Mouse (Mus musculus): ENCODE results near the gene Aff4. TPM values are rescaled to one million over a fixed set of nuclear protein-coding genes. Genes with fewer than 3 reads are reported as not detected.

The Aff4 gene
- polyA plus RNA-seq, 3 experiments from 2014 or later, result 11.3 to 18.2 (median 14.1) TPM

DNA sequence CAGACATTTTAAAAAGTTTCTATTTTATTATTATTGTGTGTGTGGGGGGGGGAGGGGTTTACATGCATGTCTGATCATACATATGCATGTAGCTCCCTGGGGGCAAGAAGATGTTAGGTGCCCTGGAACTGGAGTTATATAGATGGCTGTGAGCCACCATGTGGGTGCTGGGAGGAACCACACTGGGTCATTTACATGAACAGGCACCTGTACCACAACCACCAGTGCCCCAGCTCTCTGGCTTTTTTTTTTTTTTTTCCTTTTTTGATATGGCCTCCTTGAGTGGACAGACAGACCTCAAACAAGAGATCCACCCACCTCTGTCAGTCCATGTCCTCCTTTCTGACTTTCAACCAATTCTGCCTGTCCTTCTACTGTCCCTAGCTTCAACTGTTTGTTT, 78.5 kb downstream of the Aff4 start:
- ATAC-seq, result no peak

DNA sequence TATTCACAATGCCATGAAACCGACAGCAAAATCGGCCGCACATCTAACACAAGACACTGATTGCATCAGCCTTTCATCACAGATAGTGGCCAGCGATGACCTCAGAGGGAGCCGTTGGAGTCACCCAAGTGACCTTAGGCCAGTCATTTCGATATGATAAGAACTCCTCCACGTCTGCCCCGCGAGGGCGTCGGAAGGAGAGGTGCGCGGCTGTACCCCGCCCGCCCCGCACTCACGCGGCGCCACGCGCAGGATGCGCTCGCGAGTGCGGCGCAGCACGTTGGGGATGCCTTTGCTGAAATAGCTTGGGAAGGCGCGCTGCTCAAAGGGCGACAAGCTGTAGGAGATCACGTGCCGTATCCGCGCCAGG, 79.7 kb downstream of the Aff4 start:
- ATAC-seq, result peak; percentile 28

DNA sequence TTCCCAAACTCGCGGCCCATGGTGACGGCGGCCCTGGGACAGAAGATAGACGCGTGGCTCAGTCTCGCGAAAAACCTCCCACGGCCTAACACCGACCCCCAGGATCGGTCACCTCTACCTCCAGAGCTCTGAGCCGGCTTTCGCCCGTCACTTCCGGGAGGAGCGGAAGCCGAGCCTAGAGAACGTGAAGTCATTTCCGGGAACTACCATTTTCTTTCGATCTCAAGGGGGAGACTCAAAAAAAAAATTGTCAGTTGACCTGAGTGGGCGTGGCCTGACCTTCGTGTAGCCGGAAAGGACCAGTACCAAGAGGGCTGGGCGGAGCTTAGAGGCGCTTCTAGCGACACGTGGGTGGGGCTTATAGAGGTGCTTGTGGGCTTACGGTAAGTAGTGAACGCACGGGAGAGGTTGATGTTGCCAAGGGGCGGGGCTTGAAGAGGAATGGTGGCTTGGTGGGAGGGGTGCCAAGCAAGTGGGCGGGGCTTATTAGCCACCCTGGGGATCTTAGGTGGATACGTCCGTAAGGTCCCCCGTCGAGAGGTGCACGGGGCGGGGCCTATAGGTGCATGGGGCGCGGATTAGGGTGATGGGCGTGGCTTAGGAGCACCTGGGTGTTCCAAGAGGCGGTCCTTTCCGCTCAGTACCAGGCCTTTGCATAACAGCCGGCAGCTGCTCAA, 80.2 kb downstream of the Aff4 start, which contains the start of the genes Uqcrq and Gdf9:
TSS of gene Uqcrq (minus strand) at position 162 of the 677 bp plus-strand sequence.
TSS of gene Gdf9 (plus strand) at position 354 of the 677 bp plus-strand sequence.
- peak; percentile 94 for ATAC-seq

DNA sequence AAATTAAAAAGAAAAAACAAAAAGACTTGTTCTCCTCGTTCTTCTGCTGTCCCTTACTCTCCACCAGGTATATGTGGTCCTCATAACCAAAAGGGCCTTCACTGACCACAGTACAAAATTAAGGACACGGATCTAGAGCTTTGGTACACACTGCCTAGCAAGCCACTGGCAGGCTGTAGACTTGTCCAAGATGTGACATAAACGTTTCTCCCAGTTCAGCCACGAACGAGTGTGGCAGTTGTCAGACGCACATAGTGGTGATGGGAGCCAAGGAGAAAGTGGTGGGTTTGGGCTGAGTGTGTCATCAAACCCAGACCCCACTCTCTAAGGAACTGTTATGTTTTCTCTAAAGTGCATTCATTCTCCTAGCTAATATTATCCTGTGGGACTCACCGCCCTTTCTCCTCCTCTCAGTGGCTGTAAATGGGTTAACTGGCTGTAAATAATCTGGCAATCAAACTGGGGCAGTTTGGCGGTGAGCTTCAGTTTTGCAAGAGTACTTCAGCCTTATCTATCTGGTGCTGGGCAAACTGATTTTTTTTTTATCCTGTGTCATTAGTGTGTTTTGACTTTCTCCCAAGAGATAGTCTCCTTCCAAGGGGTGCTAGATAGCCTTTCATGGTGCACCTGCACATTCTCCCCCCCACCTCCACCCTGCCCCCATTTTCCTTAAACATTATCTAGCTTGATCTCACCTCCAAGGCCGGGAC, 80.9 kb downstream of the Aff4 start:
- ATAC-seq, result no peak

DNA sequence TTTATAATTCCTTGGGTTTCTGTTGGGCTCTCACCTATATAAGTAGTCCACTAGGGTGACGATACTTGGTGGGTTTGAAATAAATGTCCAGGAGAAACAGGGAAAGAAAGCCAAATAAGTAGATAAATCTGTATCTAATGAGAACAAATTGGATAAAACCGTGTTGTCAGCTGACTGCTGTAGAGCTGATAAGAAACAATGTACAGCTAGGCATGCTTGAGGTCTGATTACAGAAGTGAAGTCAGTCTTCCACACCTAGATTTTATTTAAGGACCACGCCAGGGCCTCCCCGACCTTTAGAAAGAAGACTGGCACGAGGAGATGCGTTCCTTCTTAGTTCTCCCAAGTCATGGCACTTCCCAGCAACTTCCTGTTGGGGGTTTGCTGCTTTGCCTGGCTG, 82.4 kb downstream of the Aff4 start:
- no peak for ATAC-seq

DNA sequence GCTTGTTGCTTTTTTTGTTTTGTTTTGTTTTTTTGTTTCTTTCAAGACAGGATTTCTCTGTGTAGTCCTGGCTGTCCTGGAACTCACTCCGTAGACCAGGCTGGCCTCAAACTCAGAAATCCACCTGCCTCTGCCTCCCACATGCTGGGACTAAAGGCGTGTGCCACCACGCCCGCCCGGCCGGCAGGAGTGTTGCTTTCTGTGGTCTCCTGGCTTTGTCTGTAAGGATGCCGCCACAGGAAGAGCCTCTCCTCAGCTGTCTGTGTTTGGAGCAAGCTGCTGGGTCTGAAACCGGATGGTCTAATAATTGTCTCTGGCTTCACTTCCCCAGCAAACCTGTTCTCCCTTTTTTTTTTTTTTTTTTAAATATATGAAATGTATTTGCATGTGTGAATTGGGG, 84.9 kb downstream of the Aff4 start:
- ATAC-seq, result no peak

DNA sequence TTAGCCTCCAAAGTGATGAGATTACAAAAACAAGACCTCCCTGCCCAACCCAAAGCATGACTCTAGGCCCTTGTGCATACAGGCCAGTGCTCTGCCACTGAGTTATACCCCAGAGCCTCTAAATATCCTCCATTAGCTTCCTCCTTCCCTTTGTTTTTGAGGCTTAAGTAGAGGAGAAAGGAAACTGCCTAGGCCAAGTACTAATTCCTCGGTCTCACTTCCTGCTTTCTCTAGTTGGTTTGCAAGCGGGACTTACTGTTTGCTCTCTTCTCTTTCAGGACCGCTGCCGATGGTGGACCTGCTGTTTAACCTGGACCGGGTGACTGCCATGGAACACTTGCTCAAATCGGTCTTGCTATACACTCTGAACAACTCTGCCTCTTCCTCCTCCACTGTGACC, 85.7 kb downstream of the Aff4 start:
- ATAC-seq, result no peak

DNA sequence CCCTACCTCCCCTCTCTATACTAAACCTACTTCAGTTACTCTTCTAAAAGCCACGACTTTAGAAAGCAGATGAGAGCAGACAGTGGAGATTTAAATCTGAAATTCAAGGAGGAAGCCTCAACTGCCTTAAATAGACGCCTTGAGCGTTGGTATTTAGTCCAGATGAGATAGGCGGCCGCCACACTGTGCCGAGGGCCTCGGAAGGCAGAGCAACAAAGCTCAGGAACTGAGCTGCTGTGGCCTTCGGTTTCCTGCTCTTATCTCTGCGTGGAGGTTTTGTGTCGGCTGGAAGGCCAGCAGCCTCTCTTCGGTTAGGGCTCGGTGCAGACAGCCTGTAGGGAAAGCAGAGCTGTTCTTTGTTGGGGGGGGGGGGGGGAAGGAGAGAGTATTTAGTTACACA, 91.3 kb downstream of the Aff4 start:
- ATAC-seq, result no peak

DNA sequence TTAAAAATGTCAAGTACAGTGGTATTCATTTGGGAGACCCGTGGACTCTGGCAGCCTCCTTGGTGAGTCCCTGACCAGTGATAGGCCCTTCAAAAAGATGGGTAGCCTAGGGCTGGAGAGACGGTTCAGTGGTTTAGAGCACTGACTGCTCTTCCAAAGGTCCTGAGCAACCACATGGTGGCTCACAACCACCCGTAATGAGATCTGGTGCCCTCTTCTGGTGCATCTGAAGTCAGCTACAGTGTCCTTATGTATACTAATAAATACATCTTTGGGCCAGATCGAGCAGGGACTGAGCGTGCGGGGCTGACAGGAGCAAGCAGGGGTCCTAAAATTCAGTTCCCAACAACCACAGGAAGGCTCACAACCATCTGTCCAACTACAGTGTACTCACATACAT, 93.2 kb downstream of the Aff4 start:
- ATAC-seq, result no peak

DNA sequence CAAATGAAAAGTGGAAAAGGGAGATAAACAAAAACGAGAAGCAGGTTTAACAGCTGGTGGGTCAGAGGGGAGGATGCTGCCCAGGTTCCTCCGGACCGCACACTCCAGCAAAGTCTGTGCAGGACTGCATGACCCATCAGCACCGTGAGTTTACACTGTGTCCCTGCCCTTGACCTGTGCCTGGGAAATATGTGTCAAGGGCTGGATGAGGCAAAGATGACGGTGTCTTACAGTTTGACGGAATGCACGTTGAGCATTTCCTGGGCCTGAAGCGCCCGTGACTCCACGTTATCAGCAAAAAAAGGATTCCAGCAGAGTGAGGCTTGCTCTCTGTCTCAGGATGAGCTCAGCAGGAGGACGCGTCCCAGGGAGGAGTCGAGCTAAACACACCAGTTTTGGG, 94.9 kb downstream of the Aff4 start:
- no peak for ATAC-seq

DNA sequence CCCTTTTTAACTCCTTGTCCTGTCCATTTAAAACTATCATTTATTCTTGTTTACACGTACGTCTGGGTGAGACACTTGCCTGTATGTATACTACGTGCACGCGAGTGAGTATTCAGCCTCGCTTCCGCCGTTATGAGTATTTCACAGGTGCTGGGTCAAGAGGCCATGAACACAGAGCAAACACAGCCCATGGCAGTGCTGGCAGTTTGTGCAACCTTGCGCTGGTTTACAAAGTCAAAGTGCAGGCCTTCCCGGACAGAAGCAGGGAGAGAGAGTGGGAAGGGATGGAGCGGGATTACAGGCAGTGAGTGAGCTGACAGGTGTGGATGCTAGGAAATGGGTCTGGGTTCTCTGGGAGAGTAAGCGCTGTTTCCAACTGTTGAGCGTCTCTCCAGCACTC, 95.5 kb downstream of the Aff4 start:
- no peak for ATAC-seq

DNA sequence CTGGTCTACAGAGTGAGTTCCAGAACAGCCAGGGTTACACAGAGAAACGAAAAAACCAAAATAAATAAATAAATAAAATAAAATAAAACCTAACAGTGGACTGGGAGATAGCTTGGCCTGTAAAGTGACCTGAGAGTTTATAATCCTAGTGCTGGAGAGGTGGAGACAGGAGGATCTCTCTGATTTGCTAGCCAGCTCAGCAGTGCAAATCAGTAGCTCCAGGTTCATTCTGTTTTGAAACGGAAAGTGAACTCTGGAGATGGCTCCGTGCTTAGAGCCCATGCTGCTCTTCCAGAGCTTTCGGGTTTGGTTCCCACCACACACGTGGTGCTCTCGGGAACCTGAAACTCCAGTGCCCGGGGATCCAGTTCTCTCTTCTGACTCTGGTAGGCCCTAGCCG, 97.4 kb downstream of the Aff4 start:
- no peak for ATAC-seq

DNA sequence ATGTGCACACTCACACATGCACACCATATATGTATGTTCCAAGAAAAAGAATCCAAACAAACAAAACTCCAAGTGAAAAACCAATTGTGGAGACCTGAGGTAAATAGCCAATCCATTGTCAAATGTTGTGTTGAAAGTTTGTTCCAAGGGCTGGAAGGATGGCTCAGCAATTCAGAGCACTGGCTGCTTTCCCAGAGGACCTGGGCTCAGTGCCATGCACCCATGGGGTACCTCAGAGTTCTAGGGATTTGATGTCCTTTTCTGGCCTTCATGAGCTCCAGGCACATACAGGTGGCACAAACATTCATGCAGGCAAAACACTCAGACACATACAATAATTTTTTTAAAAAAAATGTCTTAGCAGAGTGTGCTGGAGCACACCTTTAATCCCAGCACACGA, 97.9 kb downstream of the Aff4 start:
- no peak for ATAC-seq

DNA sequence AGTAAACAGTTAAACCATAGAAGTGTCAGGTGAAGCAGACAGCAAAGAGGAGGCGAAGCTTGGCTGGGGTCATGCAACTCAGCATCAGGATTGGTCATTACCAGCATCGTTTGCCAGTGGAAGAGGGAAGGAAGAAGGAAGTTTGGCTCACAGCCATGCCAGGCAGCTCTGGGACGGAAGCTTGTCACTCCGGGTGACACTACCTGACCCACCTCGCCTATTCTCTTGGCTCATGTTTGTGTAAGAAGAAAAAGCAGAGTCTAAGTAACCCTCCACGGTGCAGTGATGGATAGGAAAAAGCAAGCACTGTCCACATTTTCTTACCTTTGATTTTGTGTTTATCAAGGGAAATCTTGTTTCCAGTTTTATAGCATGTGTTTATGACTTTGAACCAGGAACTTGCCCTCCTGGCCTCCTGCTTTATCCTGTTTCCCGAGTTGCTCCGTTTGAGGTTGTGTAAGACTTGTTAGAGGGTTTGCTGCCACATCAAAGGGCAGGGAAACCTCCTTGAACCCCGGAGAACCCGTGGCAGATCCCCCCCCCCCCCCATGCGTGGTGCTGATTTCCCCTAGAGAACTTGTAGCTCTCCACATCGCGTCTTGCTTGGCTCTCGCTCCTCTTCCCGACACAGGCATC, 99.6 kb downstream of the Aff4 start:
- ATAC-seq, result no peak

DNA sequence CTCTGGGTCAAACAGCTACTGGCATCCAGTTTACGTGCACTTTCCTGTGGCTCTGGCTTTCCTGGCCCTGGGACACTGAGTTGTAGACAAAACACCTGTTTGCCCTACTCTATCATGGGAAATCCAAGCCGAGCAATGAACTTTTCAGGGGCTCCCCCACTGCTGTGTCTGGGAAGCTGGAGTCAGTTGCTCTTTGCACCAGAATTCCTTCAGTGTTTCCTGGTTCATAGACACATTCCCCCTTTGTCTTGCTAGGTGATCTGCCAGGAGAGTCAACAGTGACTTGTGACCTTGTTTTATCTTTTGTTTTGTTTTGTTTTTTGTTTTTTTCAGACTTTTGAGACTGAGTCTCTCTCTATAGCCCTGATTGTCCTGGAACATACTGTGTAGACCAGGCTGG, 100.7 kb downstream of the Aff4 start:
- no peak for ATAC-seq

DNA sequence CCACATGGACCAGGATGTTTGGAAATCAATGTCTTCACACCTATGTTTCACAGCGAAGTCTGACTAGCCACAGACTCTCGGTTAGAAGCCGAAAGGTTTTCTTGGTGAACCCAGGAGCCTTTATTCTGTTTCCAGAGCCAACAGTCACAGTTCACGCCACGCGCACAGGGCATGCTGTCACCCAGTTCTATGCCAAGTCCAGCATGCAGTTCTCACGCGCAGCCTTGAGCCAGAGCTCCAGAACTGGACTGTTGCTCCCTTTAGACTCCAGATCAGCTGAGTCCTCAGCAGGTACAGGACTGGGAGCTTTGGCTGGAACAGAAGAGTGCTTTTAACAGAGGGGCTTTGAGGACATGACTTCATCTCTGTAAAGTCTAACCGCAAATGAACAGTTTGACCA, 101.8 kb downstream of the Aff4 start:
- ATAC-seq, result no peak

DNA sequence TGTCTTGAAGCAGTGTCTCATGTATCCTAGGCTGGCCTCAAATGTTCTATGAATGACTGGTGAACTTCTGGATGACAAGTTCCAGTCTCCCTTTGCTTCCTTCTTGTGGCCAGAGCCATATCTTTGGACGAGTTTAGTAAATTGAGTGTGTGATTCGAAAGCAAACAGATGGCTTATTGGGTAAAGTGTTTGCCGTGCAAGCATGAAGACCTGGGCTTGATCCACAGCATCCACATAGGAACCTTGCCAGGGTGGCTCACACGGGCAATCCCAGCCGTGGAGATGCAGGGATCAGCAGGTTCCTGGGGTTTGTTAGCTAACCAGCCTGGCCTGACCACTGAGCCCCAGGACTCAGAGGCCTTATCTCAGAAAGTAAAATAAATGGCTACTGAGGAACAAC, 102.4 kb downstream of the Aff4 start:
- ATAC-seq, result no peak

DNA sequence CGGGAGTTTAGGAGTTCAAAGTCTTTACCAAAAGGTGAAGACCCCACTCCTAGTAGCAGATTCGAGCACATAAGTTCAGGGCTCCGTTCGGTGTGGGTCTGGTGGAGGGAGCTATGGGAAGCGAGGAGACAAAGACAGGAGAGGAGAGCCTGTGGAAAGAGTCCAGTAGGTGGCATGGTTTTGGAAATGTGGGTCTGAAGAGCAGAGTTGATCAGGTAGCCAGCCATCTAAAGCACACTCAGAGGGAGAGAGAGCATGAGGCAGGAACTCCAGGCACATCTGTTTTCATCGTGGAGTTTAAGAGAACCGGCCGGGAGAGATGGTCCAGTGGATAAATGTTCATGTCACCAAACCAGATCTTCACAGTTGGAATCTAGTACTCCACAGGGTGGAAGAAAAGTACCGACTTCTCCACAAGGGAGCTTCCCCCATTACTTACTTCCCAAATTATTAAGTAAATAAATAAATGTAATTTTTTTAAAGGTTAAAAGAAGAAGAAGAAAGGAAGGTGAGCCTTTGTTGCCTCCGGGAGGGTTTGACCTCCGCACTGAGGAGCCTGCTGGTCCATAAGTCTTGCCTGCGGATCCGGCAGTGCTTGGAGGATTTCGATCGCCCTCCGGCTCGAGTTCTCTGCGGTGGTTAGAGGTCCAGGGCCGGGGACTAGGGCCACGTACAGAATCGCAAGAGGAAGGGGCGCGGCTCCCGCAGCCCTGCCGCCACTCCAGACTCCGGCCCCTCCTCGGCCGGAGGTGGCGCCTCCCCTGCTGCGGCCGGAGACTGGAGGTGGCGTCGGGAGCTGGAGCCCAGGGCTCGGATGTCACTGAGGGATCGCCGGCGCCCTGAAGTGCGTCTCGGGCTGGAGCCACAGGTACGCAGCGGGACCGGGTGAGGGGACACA, 106.1 kb downstream of the Aff4 start, which contains the start of the genes Gm10447 and Shroom1:
TSS of gene Gm10447 (minus strand) at position 637 of the 898 bp plus-strand sequence.
TSS of gene Shroom1 (plus strand) at position 732 of the 898 bp plus-strand sequence.
- ATAC-seq, result no peak

DNA sequence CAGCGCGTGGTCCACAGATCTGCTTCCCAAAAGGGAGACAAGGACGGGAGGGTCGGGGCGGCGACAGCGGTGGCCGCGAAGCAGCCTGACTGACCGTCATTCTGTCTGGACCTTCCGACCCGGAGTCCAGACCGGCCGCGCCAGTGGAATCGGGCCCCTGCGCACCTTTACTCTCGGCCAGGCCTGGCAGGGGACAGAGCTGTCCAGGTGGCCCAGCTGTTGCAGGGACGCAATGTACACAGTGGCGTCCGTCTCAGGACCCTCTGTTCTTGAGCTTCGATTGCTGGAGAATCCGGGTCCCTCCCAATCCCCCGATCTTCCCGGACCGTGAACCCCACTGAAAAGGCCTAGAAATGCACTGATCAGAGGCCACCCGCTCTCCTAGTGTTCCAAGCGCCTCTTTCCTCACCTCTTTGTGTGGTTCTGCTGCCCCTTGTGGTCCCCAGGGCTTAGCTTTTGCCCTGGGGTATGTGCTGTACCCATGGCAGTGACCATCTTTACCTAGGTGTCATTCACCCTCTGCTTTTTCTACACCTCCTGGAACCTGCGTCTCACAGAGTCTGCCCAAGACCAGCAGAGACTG, 106.8 kb downstream of the Aff4 start:
- no peak for ATAC-seq

DNA sequence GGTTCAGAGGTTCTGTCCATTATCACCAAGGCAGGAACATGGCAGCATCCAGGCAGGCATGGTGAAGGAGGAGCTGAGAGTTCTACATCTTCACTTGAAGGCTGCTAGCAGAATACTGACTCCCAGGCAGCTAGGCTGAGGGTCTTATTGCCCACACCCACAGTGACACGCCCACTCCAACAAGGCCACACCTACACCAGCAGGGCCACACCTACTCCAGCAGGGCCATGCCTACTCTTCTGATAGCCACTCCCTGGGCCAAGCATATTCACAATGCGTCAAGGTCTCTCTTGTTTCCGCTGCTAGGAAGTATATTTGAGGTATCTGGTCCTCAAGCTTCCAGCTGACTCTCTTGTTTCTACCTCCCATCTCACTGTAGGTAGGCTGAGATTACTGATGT, 108.4 kb downstream of the Aff4 start:
- ATAC-seq, result no peak

DNA sequence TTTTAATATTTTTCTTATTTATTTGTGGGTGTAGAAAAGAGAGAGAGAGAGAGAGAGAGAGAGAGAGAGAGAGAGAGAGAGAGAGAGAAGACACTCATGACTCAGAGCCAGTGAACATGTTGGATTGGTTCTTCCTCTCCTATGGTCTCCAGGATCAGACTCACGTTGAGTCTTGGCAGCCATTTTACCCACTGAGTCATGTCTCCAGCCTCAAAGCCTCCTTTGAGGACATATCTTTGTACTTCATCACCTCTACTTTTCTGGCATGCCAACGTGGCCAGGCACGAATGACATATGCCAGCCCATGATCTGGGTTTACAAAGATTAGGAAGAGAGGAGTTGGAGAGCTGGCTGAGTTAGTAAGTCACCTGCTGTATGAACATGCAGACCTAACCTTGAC, 109.6 kb downstream of the Aff4 start:
- ATAC-seq, result no peak

DNA sequence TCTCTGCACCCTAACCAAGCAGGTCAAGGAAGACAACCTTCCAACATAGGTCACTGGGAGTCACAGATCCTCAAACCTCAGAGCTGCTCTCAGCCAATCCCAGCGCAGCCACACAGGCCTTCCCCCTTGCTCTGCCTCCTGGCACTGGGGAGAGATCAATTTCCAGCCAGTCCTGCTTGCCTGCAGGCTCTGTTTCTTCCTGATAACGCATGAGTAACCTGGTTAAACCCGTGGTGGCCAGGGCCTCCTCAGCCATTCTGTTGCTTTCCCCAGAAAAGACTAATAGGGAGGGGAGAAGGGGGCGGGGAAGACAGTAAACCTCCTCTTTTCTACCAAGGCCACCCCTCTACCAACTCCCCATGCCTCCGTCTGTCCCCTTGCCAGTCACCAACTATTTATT, 111.1 kb downstream of the Aff4 start:
- no peak for ATAC-seq
